Mouse (Mus musculus) forebrain, embryonic 12.5 days (tissue): ENCODE results near the gene Cdkl1. TPM values are rescaled to one million over a fixed set of nuclear protein-coding genes. Genes with fewer than 3 reads are reported as not detected.

Source experiments
- ATAC-seq: fragments of 200-750 bp; cut with Nextera tagmentation; 2 replicates; pipeline ENCODE4 v1.8.0; 2017; ENCODE audit warnings: moderate TSS enrichment; ENCODE audit not compliant: low FRiP score
- H3K27ac ChIP-seq: fragments of 300-500 bp; sonication (generic); 2 replicates; pipeline ENCODE4 v1.5.1; 2016; ENCODE audit warnings: mild to moderate bottlenecking
- H3K27me3 ChIP-seq: fragments of 300-500 bp; sonication (generic); 2 replicates; pipeline ENCODE4 v1.6.1; 2016; ENCODE audit warnings: mild to moderate bottlenecking
- H3K36me3 ChIP-seq: fragments of 300-500 bp; sonication (generic); replicated peaks from 2 replicates; pipeline ENCODE4 v1.6.1; 2016; ENCODE audit warnings: mild to moderate bottlenecking
- H3K4me1 ChIP-seq: fragments of 300-500 bp; sonication (generic); 2 replicates; pipeline ENCODE4 v1.6.1; 2016
- H3K4me2 ChIP-seq: fragments of 300-500 bp; sonication (generic); 2 replicates; pipeline ENCODE4 v1.6.1; 2016; ENCODE audit warnings: mild to moderate bottlenecking, moderate library complexity
- H3K4me3 ChIP-seq: fragments of 300-500 bp; sonication (generic); replicated peaks from 2 replicates; pipeline ENCODE4 v1.5.1; 2016; ENCODE audit warnings: mild to moderate bottlenecking
- H3K9ac ChIP-seq: fragments of 300-500 bp; sonication (generic); 2 replicates; pipeline ENCODE4 v1.6.1; 2016; ENCODE audit warnings: mild to moderate bottlenecking
- H3K9me3 ChIP-seq: fragments of 300-500 bp; sonication (generic); 2 replicates; pipeline ENCODE4 v1.6.1; 2016
- WGBS: fragments of 180-500 bp; shearing (Covaris S2); methylation state at CpG from one replicate; pipeline ENCODE4 v1.1.7; 2016; 5-methylcytosine and 5-hydroxymethylcytosine counted together
- microRNA counts: library from miRNA; unstranded; fragments of <30 nt; microRNA quantifications from one replicate; lab custom pipeline; 2017
- microRNA-seq: library from miRNA; unstranded; fragments of <30 nt; microRNA quantifications from one replicate; pipeline ENCODE4, GENCODE M21; 2017
- polyA plus RNA-seq: library from polyadenylated mRNA; unstranded; fragments of >200 nt; fragmentation: Nextera tagmentation; extraction: Ambion mirVana; gene quantifications from 2 replicates; pipeline ENCODE4 v1.2.1, GENCODE M21; 2016

The Cdkl1 gene
- polyA plus RNA-seq, 1 experiment from 2014 or later = 0.93 TPM

DNA sequence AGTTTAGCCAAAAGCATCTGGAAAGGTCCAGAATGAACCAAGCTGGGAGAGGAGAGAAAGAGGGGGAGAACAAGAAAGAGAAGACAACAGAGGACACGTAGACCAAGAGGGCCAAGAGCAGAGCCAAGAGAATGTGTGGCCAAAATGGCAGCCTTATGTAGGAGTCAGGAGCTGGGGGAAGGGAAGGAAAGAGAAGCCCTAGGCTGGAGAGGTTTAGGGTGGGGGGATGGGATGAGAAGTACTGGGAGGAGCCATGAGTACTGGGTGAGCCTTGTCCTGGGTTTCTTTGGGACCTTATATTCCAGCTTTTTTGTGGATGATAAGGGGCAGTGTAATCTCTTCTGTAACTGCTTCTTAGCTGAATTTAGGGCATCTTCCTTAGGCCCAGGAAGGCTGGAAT, 61.8 kb downstream of the Cdkl1 start:
- Histone ChIP-seq H3K36me3 (no peaks in the 10 kb centered on the region), H3K27ac (no peak overlapping the region), H3K4me3 (no peak overlapping the region), H3K9me3 (no peaks in the 10 kb centered on the region), H3K4me1 (peaks cover 8% of the 10 kb centered on the region; the same call in 1 of the 2 replicates), H3K27me3 (no peaks in the 10 kb centered on the region), H3K9ac (no peak overlapping the region), H3K4me2 (no peak overlapping the region)
- WGBS = 95% methylated on average over 1 of the region's 1 CpGs
- no peak for ATAC-seq

DNA sequence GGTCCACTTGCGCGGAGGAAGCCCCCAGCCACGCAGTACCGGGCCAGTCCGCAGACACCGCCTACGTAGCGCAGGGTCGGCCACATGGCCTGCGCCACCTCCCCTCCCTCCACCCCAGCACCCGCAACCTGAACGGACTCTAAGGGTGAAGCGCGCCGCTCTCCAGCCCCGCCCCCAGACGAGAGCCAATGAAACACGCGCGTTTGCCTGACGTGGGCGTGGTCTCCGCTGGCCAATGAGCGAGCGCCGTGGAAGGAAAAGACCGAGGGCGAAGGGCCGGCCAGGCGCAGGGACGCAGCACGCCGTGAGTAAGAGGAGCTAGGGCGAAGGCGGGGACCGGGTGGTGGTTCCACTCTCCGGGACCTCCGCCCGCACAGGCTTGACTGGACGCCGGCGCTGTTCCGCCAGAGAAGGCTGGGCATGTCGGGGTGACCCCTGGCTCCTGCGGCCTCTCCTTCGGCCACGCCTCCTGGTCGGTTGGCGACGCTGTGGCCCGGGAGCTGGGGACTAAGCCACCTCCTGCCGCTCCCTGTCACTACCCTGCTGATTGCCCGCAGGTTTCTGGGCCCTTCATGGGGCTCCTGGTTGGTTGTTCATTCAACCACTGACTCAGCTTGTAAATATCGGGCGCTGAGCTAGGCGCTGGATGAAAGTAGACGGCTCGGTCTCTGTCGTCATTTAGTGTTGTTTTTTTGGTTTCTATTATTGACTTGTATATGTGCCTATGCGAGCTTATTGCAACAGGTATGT, 66.2 kb downstream of the Cdkl1 start, which contains the start of the genes L2hgdh and Atp5s:
Gene L2hgdh (minus strand): TSS at position 163 of the 750 bp plus-strand sequence.
Gene Atp5s (plus strand): TSS at position 240 of the 750 bp plus-strand sequence.
- H3K9ac ChIP-seq = peak within 1 kb of the TSS; percentile 73
- peaks cover 11% of the 10 kb centered on the region for H3K36me3 ChIP-seq
- peak within 1 kb of the TSS; percentile 70 for H3K4me3 ChIP-seq
- peaks cover 18% of the 10 kb centered on the region for H3K4me1 ChIP-seq
- peak within 1 kb of the TSS; percentile 75 for H3K4me2 ChIP-seq
- H3K27me3 ChIP-seq = no peaks in the 10 kb centered on the region
- peak; percentile 98 for ATAC-seq
- under 1% methylated on average over 60 of the region's 60 CpGs for WGBS
- peak within 1 kb of the TSS; percentile 80 for H3K27ac ChIP-seq
- H3K9me3 ChIP-seq = peaks cover 4% of the 10 kb centered on the region

DNA sequence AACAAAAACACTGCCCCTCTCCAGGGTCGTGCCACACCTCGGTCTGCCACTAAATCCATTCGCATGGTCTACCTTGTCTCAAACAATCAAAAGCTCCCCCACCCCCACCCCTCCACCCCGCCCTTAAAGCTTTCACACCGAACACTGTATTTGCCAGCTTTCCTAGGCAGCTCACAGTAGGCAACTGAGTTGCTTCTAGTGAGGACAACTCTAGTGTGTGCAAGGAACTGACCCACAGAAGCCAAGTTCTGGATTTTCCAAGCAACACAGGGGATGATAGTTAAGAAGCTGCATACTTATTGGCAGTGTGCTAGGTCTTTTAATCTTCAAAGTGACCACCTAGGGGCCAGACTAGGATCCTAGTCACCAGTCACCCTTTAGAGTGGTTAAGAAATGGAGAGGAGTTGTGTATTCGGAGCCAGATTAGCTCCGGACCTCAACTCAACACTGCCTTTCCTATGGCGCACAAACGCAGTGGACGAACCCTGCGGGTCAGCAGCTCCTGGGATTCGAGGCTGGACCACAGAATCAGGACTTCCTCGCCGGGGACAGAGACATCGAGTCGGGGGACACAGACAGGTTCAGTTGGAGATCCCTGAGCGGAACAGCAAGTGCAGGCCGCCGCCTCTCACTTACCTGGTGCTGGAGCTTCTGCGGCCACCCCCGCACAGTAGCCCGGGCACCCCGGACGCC, 66.9 kb downstream of the Cdkl1 start:
- H3K4me1 ChIP-seq = peaks cover 18% of the 10 kb centered on the region
- H3K27ac ChIP-seq = no peak overlapping the region
- H3K36me3 ChIP-seq = peaks cover 18% of the 10 kb centered on the region
- ATAC-seq = peak; percentile 9; the same call in 1 of the 2 replicates
- H3K4me2 ChIP-seq = peak overlapping the region; percentile 75
- H3K9me3 ChIP-seq = peaks cover 11% of the 10 kb centered on the region
- H3K4me3 ChIP-seq = peak overlapping the region; percentile 70
- H3K27me3 ChIP-seq = no peaks in the 10 kb centered on the region
- peak overlapping the region; percentile 73 for H3K9ac ChIP-seq
- WGBS = 2% methylated on average over 24 of the region's 24 CpGs

DNA sequence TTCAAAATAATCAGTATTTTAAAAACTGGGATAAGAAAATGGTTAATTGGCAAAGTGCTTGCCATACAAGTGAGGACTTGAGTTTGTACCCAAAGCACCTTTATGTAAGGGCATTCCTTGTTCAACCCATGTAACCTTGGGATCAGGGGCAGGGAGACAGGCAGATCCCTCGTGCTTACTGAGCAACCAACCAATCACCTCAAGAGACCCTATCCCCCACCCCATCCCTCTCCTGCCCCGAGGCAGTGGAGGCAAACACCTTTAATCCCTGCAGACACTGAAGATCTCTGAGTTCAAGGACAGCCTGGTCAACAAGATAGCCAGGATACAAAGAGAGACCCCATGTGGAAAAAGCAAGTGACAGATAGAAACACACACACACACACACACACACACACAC, 67.7 kb downstream of the Cdkl1 start:
- no peak for ATAC-seq
- Histone ChIP-seq H3K4me2 (peak overlapping the region; percentile 75), H3K36me3 (peaks cover 22% of the 10 kb centered on the region), H3K9me3 (peaks cover 15% of the 10 kb centered on the region), H3K27me3 (no peaks in the 10 kb centered on the region), H3K4me3 (peak overlapping the region; percentile 70), H3K27ac (no peak overlapping the region), H3K9ac (0 out of 2 replicates have a peak overlapping the region, but pooled peaks have one; percentile 73), H3K4me1 (peaks cover 18% of the 10 kb centered on the region)
- WGBS = 55% methylated on average over 2 of the region's 2 CpGs

DNA sequence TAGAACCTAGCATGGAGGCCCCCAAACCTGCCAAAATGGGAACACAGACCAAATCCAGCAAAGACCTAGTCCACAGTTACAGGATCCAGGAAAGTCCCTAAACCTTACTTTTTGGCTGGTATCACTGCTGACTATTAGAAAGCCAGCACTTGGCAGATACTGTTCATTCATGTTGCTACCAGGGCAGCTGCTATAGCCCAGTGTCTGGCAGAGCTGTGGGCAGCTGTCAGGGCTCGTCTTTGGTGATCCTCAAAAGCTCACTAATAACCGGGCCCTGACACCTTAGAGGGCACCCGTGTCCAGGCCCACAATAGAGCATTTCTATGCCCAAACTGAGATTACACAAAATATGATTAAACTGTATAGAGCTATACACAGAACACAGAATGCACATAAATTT, 68.2 kb downstream of the Cdkl1 start:
- Histone ChIP-seq H3K27ac (no peak overlapping the region), H3K4me3 (no peak overlapping the region), H3K27me3 (no peaks in the 10 kb centered on the region), H3K9ac (no peak overlapping the region), H3K9me3 (peaks cover 19% of the 10 kb centered on the region), H3K4me1 (peaks cover 18% of the 10 kb centered on the region), H3K36me3 (peaks cover 27% of the 10 kb centered on the region), H3K4me2 (no peak overlapping the region)
- ATAC-seq = no peak
- 91% methylated on average over 3 of the region's 3 CpGs for WGBS

DNA sequence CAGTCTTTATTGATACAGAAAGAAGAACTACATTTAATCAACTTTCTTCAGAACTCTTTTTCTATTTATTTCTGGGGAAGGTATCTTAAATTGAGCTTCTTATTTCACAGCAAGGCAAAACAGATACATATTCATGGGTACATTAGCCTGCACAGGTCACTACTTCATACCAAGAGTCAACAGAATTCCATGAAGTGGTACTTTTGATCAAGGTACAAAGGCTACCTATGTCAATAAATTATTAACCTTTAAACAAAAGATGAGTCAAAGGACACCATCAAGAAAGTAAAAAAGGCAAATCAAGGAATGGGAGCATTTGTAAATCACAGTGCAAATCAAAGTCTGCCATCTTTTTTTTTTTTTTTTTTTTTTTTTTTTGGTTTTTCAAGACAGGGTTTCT, 77.4 kb downstream of the Cdkl1 start:
- Histone ChIP-seq H3K9ac (no peak overlapping the region), H3K4me3 (no peak overlapping the region), H3K27me3 (no peaks in the 10 kb centered on the region), H3K9me3 (peaks cover 4% of the 10 kb centered on the region; the same call in 1 of the 2 replicates), H3K36me3 (peaks cover 19% of the 10 kb centered on the region), H3K4me1 (no peaks in the 10 kb centered on the region), H3K27ac (no peak overlapping the region), H3K4me2 (no peak overlapping the region)
- no peak for ATAC-seq

DNA sequence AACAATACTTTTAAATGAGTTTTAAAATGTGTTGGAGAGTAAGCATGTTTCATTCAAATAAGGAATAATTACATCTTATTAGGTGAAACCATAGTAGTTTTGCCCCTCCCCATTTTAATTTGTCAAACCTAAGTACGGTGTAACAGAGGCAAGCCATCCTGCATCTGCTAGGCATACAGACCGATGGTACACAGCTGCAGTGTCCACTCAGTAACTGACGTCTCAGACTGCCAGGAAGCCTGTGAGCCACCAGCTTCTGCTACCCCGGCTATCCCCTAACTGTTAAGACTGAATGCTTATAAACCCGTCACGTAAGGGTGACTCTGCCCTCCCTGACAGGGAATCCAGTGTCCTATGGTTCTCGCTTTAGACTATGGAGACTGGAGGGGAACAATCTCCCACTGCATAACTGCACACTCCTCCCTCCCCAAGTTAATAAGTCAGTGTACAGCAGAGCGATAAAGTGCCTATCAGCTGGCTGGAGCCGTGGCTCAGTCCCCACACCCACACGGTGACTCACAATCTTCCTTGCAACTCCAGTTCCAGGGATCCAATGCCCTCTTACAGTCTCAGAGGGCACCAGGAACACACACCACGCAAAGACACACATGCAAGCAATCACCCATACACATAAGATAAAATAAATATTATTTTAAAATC, 86.1 kb downstream of the Cdkl1 start:
- H3K9me3 ChIP-seq = no peaks in the 10 kb centered on the region
- no peak overlapping the region for H3K4me2 ChIP-seq
- no peak overlapping the region for H3K4me3 ChIP-seq
- no peak for ATAC-seq
- no peaks in the 10 kb centered on the region for H3K27me3 ChIP-seq
- H3K36me3 ChIP-seq = peaks cover 4% of the 10 kb centered on the region; the same call in 1 of the 2 replicates
- no peak overlapping the region for H3K9ac ChIP-seq
- H3K4me1 ChIP-seq = no peaks in the 10 kb centered on the region
- 93% methylated on average over 11 of the region's 11 CpGs for WGBS
- no peak overlapping the region for H3K27ac ChIP-seq

DNA sequence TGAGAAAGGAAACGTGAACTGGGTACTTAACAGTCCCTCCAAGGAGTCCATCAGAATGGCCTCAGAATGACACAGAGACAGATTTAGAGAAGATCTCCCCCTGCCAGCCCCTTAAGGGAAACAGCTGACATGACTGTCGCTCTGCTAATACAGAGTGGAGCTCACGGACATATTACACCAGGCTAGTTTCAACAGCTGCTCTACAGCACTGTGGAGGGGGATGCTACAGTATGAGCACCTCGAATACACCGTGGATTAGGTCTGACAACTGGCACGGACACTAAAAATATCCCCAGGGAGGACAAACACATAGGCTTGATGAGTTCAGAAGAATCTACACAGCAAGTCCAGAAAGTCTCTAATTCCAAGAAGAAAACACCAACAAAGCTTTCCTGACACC, 92.7 kb downstream of the Cdkl1 start:
- Histone ChIP-seq H3K9ac (no peak overlapping the region), H3K27me3 (no peaks in the 10 kb centered on the region), H3K9me3 (no peaks in the 10 kb centered on the region), H3K27ac (no peak overlapping the region), H3K4me1 (no peaks in the 10 kb centered on the region), H3K4me2 (no peak overlapping the region), H3K4me3 (no peak overlapping the region), H3K36me3 (peaks cover 10% of the 10 kb centered on the region; the same call in 1 of the 2 replicates)
- 91% methylated on average over 6 of the region's 6 CpGs for WGBS
- no peak for ATAC-seq

MicroRNAs encoded within 50 kb of the gene (microRNA counts, 519-probe panel; counts per million panel counts)
- not detected for microRNA mmu-miR-681 (lab: Ali Mortazavi, UCI)

Small RNA genes within 50 kb of the gene (microRNA-seq; reads per million reads assigned to microRNA genes)
- not detected for gene Mir681

Other genes with a start within 250 kb of the Cdkl1 start
- gene Vcpkmt, start 208.2 kb downstream of the Cdkl1 start, polyA plus RNA-seq = 24.1 and 29.1 TPM in 2 replicates
- 8.9 and 11.0 TPM in 2 replicates for gene Sos2, start 109.4 kb downstream of the Cdkl1 start, polyA plus RNA-seq
- 15.7 and 16.2 TPM in 2 replicates for gene L2hgdh, start 66.4 kb downstream of the Cdkl1 start, polyA plus RNA-seq
- 22.7 and 24.1 TPM in 2 replicates for gene Atp5s, start 66.3 kb downstream of the Cdkl1 start, polyA plus RNA-seq
- gene Atl1, start 101.3 kb upstream of the Cdkl1 start, polyA plus RNA-seq = 53.8 and 63.2 TPM in 2 replicates
- 36.7 and 36.8 TPM in 2 replicates for gene Map4k5, start 101.9 kb upstream of the Cdkl1 start, polyA plus RNA-seq
- gene Sav1, start 195.7 kb upstream of the Cdkl1 start, polyA plus RNA-seq = 6.3 and 8.0 TPM in 2 replicates